Mouse (Mus musculus) limb, embryonic 12.5 days (tissue): ENCODE results near the gene Gm10300. TPM values are rescaled to one million over a fixed set of nuclear protein-coding genes. Genes with fewer than 3 reads are reported as not detected.

Source experiments
- ATAC-seq: fragments of 200-750 bp; cut with Nextera tagmentation; 2 replicates; pipeline ENCODE4 v1.8.0; 2017; ENCODE audit warnings: low read depth, moderate TSS enrichment; ENCODE audit not compliant: insufficient number of reproducible peaks, insufficient read depth, low FRiP score, low TSS enrichment
- H3K27ac ChIP-seq: fragments of 300-500 bp; sonication (generic); 2 replicates; pipeline ENCODE4 v1.5.1; 2016; ENCODE audit warnings: mild to moderate bottlenecking, moderate library complexity
- H3K27me3 ChIP-seq: fragments of 300-500 bp; sonication (generic); 2 replicates; pipeline ENCODE4 v1.6.1; 2016; ENCODE audit warnings: mild to moderate bottlenecking, moderate library complexity
- H3K36me3 ChIP-seq: fragments of 300-500 bp; sonication (generic); 2 replicates; pipeline ENCODE4 v1.6.1; 2016; ENCODE audit warnings: mild to moderate bottlenecking, moderate library complexity
- H3K4me1 ChIP-seq: fragments of 300-500 bp; sonication (generic); replicated peaks from 2 replicates; pipeline ENCODE4 v1.6.1; 2016
- H3K4me2 ChIP-seq: fragments of 300-500 bp; sonication (generic); 2 replicates; pipeline ENCODE4 v1.6.1; 2016; ENCODE audit warnings: mild to moderate bottlenecking, moderate library complexity
- H3K4me3 ChIP-seq: fragments of 300-500 bp; sonication (generic); replicated peaks from 2 replicates; pipeline ENCODE4 v1.5.1; 2016; ENCODE audit warnings: mild to moderate bottlenecking
- H3K9ac ChIP-seq: fragments of 300-500 bp; sonication (generic); replicated peaks from 2 replicates; pipeline ENCODE4 v1.6.1; 2016; ENCODE audit warnings: mild to moderate bottlenecking, moderate library complexity
- H3K9me3 ChIP-seq: fragments of 300-500 bp; sonication (generic); 2 replicates; pipeline ENCODE4 v1.6.1; 2016; ENCODE audit warnings: mild to moderate bottlenecking, moderate library complexity
- WGBS: fragments of 180-500 bp; shearing (Covaris S2); methylation state at CpG from one replicate; pipeline ENCODE4 v1.1.7; 2016; 5-methylcytosine and 5-hydroxymethylcytosine counted together
- polyA plus RNA-seq: library from polyadenylated mRNA; unstranded; fragments of >200 nt; fragmentation: Nextera tagmentation; extraction: Ambion mirVana; gene quantifications from 2 replicates; pipeline ENCODE4 v1.2.1, GENCODE M21; 2016

Gm10300 gene
- polyA plus RNA-seq, 1 experiment from 2014 or later, result 0.23 TPM

DNA sequence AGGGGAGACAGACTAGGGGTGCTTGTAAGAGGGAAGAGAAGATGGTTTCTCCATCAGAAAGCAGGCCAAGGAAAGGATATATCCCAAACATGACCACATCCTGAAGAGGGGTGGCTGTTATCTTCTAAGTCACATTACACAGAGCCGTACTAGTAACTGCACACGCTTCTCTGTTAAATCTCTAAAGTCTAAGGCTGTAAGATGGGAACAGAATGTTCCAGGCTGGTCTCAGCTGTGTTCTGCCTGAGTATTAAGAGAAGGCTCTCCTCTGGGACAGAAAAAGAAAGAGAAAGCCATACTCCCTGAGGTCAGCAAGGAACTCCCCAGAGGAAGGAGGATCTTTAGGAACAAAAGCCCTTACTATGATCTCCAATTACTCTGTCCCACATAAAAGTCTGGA, 35.7 kb upstream of the Gm10300 start:
- Histone ChIP-seq H3K36me3 (no peaks in the 10 kb centered on the region), H3K27me3 (no peaks in the 10 kb centered on the region), H3K4me2 (no peak overlapping the region), H3K27ac (no peak overlapping the region), H3K9ac (no peak overlapping the region), H3K4me1 (peaks cover 30% of the 10 kb centered on the region), H3K4me3 (no peak overlapping the region), H3K9me3 (no peaks in the 10 kb centered on the region)
- ATAC-seq, result no peak
- 93% methylated on average over 2 of the region's 2 CpGs for WGBS

DNA sequence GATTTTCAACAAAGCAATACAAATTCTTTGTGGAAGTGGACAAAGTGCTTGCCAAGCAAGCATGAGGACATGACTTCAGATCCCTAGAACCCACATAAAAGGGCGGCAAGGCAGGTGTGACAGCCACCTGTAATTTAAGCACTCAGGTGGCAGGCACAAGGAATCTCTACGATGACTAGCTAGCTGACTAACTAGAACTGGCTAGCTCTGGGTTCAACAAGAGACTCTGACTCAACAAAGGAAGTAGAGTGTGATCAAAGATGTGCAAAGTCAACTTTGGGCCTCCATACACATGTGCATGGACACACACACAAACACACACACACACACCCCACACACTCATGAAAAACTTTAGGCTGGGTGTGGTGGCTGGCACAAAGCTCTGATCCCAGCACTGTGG, 35.0 kb upstream of the Gm10300 start:
- no peak for ATAC-seq
- 86% methylated on average over 2 of the region's 2 CpGs for WGBS
- Histone ChIP-seq H3K36me3 (no peaks in the 10 kb centered on the region), H3K27ac (0 out of 2 replicates have a peak overlapping the region, but pooled peaks have one; percentile 7), H3K9me3 (no peaks in the 10 kb centered on the region), H3K27me3 (no peaks in the 10 kb centered on the region), H3K4me1 (peaks cover 33% of the 10 kb centered on the region), H3K4me2 (no peak overlapping the region), H3K9ac (no peak overlapping the region), H3K4me3 (no peak overlapping the region)

DNA sequence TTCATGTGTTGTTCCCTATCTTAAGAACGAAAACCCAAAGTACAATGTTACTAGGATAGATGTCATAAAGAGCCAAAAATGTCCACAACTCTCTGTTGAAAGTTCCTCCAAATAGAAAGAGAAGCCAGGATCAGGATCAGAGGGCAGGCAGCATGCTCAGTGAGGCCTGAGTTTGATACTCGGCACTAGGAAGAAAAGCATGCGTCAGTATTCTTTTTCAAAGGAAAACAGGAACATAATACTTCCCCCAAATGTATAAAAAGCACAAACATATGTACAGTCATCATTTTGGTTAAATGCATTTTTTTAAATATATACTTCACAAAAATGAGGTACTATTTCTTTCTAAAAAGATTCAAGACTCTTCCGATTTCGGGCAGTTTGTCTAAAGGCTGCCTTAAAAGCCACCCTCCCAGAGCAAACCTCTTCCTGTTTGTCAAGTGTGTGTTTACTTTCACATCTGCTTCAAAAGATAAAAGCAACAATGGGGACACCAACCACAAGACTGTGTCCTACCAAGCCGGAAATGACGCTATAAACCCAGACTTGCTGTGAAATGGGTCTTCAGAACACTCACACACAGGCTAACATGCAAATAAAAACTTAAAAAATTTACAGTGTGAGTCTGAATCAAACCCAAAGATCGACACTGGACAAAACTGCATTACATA, 34.4 kb upstream of the Gm10300 start:
- no peak for ATAC-seq
- Histone ChIP-seq H3K27ac (no peak overlapping the region), H3K36me3 (no peaks in the 10 kb centered on the region), H3K27me3 (no peaks in the 10 kb centered on the region), H3K9ac (no peak overlapping the region), H3K4me3 (no peak overlapping the region), H3K4me1 (peaks cover 33% of the 10 kb centered on the region), H3K4me2 (no peak overlapping the region), H3K9me3 (no peaks in the 10 kb centered on the region)
- WGBS, result 80% methylated on average over 8 of the region's 8 CpGs

DNA sequence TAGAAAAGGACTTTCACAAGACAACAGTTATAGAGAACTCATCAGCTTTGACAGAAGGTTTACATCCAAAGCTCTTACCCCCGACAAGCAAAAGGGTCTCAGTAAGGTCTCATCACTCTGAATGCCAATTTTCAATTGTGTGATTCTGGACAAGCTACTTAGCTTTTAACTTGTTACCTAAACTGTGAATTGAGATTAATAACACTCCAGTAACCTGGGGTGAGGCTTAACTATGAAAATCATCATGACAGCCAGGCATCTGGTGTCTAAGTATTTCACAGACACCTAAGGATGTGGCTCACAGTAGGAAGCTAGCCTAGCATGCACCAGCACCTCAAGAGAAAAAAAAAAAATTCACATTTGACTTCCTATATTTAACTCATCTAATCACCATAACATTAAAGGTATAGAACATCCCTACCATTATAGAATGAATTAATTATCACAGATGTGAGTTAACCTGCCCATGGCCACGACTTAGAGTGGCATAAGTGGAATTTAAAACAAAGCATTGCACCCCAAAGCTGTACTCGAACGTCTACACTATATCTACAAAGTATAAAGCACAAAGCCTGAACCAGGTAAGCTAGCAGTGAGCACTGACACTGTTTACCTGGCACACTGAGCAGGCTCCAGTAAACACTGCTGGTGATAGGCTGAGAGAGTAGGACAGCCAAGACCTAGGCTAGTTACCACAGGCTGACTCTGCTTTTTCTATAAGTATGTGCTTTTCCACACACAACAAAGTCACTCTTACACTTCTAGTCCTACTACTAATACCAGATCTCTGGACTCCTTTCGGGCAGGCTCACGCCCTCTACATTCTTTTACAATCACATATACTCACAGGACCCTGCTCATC, 32.8 kb upstream of the Gm10300 start:
- peaks cover 40% of the 10 kb centered on the region for H3K4me1 ChIP-seq
- no peak overlapping the region for H3K4me3 ChIP-seq
- no peaks in the 10 kb centered on the region for H3K36me3 ChIP-seq
- no peak overlapping the region for H3K4me2 ChIP-seq
- no peaks in the 10 kb centered on the region for H3K9me3 ChIP-seq
- WGBS, result 91% methylated on average over 6 of the region's 6 CpGs
- no peak for ATAC-seq
- H3K9ac ChIP-seq, result no peak overlapping the region
- H3K27me3 ChIP-seq, result no peaks in the 10 kb centered on the region
- no peak overlapping the region for H3K27ac ChIP-seq

DNA sequence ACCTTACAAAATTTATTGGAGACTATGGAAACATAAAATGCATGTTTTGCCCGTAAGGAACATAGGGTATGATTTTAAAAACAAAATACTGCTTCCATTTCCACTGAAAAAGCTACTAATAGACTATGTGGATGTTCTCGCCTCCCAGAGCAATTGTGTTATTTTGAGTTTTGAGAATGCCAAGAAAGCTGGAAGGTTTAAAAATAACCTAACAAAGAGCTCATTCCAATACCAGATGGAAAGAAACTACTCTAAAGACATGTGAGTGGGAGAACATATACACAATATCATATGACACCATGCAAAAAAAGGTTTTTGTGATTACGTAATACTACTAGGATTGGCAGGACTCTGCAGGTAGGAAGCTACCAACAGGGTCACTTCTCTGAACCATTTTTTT, 30.8 kb upstream of the Gm10300 start:
- no peaks in the 10 kb centered on the region for H3K36me3 ChIP-seq
- no peak overlapping the region for H3K9ac ChIP-seq
- 88% methylated on average over 3 of the region's 3 CpGs for WGBS
- no peaks in the 10 kb centered on the region for H3K9me3 ChIP-seq
- H3K27me3 ChIP-seq, result no peaks in the 10 kb centered on the region
- H3K4me1 ChIP-seq, result peaks cover 37% of the 10 kb centered on the region
- H3K27ac ChIP-seq, result no peak overlapping the region
- no peak overlapping the region for H3K4me2 ChIP-seq
- H3K4me3 ChIP-seq, result no peak overlapping the region
- ATAC-seq, result no peak

DNA sequence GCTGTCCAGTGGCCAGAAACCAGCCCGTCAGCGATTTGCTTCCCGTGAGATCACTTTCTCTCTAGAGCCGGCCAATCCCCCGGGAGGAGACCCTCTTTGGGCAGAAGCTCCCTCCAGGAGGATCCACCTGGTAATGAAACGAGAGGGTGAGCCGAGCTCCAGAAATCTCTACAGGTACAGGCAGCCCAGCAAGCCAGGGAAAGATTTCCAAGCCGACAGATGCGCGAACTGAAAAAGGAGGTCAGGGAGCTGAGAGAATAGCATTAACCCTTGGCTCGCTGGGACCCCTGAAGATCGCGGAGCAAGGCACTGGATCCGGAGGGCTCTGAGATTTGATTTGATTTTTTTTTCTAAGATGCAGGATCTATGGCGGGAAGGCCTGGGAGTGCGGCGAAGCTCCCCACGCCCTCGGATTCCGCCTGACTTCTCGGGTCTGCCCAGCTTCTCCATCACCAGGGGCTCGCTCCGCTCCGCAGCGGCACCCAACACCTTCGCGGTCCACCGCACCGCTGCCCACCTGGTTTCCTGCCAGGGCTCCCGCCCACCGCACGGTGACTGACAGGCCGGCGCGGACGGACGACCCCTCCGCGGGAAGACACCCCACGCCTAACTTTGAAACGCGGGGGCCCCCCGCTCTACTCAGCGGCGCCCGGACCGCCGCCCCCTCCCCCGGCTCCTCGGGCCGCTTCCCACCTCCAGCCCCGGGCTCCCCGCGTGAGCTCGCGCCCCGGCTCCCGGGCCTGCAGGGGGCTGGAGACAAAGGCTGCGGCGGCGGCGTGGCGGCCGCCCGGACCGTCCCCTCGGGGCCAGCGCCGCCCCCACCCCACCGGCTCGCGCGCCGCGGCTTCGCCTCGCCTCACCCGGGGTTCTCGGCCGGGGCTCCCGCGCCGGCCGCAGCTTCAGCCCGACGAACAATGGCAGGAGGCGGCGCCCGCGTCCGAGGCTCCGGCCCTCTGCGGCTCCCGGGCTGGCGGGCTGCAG, 26.2 kb upstream of the Gm10300 start:
- WGBS, result under 1% methylated on average over 93 of the region's 95 CpGs
- peak; percentile 56; the same call in 1 of the 2 replicates for ATAC-seq
- no peaks in the 10 kb centered on the region for H3K9me3 ChIP-seq

DNA sequence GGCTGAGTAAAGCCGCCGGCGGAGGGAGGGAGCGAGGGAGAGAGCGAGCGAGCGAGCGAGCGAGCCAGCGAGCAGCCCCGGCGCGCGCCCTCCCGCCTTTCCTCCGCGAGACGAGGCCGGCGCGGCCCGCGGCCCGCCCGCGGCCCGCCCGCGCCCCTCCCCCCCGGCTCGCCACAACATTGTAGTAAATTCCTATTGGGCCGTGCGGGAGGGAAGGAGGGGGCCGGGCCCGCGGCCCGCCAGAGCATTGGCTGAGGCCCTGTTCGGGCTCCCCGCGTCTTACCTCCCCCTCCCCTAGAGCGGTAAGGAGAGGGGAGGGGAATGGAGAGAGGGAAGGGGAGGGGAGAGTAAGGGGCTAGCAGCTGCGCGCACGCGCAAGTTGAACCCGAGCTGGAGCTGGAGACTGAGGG, 25.5 kb upstream of the Gm10300 start:
- Histone ChIP-seq H3K27ac (peak overlapping the region; percentile 98), H3K36me3 (no peaks in the 10 kb centered on the region), H3K9me3 (no peaks in the 10 kb centered on the region), H3K9ac (peak overlapping the region; percentile 98), H3K4me1 (peaks cover 36% of the 10 kb centered on the region), H3K4me3 (peak overlapping the region; percentile 99), H3K4me2 (peak overlapping the region; percentile 92), H3K27me3 (peaks cover 3% of the 10 kb centered on the region; the same call in 1 of the 2 replicates)
- peak; percentile 99 for ATAC-seq
- under 1% methylated on average over 34 of the region's 46 CpGs for WGBS

More for the DNA sequence above, 26.2 kb upstream of the Gm10300 start:
- H3K27me3 ChIP-seq, result peaks cover 3% of the 10 kb centered on the region; the same call in 1 of the 2 replicates
- H3K4me1 ChIP-seq, result peaks cover 39% of the 10 kb centered on the region
- peak overlapping the region; percentile 99 for H3K4me3 ChIP-seq
- peak overlapping the region; percentile 98 for H3K9ac ChIP-seq
- H3K27ac ChIP-seq, result peak overlapping the region; percentile 98
- peak overlapping the region; percentile 92 for H3K4me2 ChIP-seq
- H3K36me3 ChIP-seq, result no peaks in the 10 kb centered on the region

DNA sequence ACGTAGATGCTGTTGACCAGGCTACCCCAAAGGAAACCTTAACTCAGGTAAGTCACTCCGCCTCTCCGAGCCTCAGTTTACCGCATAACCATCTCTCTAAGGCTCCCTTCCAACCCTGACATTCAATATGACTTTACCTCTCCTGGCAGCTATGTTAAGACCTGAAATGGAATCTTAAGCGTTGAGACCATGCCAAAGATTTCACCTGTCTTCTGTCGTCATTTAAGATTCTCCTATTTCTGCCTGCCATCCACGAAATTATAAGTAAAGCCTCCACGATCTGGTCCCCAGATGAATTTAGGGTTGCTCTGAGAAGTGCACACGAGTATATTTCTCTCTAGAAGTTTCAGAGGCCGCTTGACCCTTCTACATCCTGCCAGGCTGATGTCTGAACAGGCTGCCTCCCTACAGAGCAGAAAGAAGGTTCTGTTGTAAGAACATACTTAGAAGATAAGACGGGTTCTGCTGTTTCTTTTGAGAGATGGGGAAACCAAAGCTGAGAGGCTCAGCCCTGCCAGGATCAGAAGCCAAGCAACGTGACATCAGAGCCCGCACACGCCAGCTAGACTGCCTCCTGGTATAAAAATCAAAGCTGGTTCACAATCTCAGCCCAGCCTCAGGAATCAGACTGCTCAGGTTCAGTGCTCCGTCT, 24.8 kb upstream of the Gm10300 start:
- Histone ChIP-seq H3K9ac (no peak overlapping the region), H3K4me1 (peaks cover 29% of the 10 kb centered on the region), H3K36me3 (no peaks in the 10 kb centered on the region), H3K4me2 (peak overlapping the region; percentile 92), H3K9me3 (no peaks in the 10 kb centered on the region), H3K4me3 (peak overlapping the region; percentile 99), H3K27ac (no peak overlapping the region), H3K27me3 (peaks cover 3% of the 10 kb centered on the region; the same call in 1 of the 2 replicates)
- 11% methylated on average over 14 of the region's 15 CpGs for WGBS
- ATAC-seq, result no peak

DNA sequence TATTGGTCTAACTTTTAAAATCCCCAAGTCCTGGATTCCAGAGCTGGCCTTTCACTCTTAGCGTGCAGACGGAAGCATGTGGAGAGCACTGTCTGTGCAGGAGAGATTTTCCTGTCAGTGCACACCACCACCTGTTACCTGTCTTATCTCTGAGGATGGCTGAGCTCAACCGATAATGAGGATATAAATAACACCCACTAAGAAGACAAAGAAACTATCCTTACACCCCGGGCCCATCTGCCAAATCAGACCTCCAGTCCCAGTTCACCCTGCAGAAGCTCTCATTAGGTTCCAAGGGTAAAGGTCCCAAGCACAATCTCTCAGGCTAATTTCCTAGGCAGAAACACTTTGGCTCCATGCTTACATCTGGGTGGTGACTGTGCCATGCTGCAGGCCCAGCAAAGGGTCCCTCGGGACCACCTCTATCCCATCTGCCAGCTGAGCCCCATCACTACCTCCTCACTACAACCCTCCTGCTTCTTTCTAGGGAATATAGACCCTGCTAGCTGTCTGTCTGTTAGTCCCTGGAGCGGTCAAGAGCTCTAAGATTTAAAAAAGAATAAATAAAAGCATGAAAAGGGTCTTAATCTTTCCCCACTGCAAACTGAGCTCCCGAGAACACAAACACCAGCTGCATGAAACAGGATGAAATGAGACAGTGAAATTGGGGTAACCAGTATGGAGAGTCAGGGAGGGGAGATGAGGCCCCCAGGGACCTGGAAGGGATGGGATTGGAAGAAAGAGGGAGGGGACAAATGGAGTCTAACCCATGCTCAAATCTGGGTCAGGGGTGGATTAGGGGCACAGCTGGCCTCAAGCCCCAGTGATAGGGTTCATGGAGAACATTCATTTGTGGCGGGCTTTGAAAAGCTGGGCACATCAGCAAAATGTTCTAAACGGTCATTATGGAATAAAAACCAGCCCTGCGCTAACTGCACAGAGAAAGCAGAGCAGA, 22.9 kb upstream of the Gm10300 start:
- H3K36me3 ChIP-seq, result no peaks in the 10 kb centered on the region
- no peaks in the 10 kb centered on the region for H3K9me3 ChIP-seq
- H3K4me2 ChIP-seq, result no peak overlapping the region
- H3K27me3 ChIP-seq, result peaks cover 3% of the 10 kb centered on the region; the same call in 1 of the 2 replicates
- peaks cover 17% of the 10 kb centered on the region for H3K4me1 ChIP-seq
- no peak overlapping the region for H3K9ac ChIP-seq
- H3K27ac ChIP-seq, result no peak overlapping the region
- WGBS, result 74% methylated on average over 10 of the region's 10 CpGs
- no peak overlapping the region for H3K4me3 ChIP-seq
- no peak for ATAC-seq

DNA sequence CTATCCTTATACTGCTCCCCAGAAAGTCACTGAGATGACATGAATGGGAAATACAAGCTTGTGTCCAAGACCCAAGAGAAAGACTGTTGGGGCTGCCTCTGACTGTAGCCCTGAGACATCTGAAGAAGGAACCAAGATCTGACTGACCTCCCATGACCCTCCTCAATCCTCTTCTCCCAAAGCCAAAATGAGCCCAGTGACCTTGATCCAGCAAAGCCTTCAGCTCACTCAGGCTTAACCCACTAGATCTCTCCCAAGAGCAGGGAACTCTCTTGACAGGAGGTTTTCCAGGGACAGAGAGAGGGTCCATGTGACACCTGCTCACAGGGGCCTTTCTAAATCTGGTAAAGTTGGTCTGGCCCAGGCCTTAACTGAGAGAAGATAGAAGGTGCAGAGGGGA, 17.2 kb upstream of the Gm10300 start:
- no peak overlapping the region for H3K4me3 ChIP-seq
- no peaks in the 10 kb centered on the region for H3K36me3 ChIP-seq
- H3K27me3 ChIP-seq, result no peaks in the 10 kb centered on the region
- no peak overlapping the region for H3K4me2 ChIP-seq
- no peaks in the 10 kb centered on the region for H3K9me3 ChIP-seq
- H3K4me1 ChIP-seq, result no peaks in the 10 kb centered on the region
- no peak for ATAC-seq
- no peak overlapping the region for H3K27ac ChIP-seq
- H3K9ac ChIP-seq, result no peak overlapping the region
